Mouse (Mus musculus) MEL (cell line): ENCODE results near the gene Ap2a1. TPM values are rescaled to one million over a fixed set of nuclear protein-coding genes. Genes with fewer than 3 reads are reported as not detected.

Experiments used
- DNase-seq: peaks from one replicate; pipeline ENCODE4 v3.0.0; 2011; ENCODE audit warnings: low read depth, low spot score
- H3K27ac ChIP-seq: 2 replicates; pipeline ENCODE4 v1.5.1; 2012; ENCODE audit warnings: low read depth, mild to moderate bottlenecking, control low read depth, low read length, moderate library complexity; ENCODE audit not compliant: control insufficient read depth
- H3K27me3 ChIP-seq, 2 experiments: fragments of 150-350 bp in 1 of 2; sonication (generic) in 1 of 2; 2 replicates each; pipeline ENCODE4 v1.6.1; 2012; ENCODE audit warnings: low read length in 2 of 2, mild to moderate bottlenecking in 2 of 2, improper control_type of control experiment in 1 of 2, moderate library complexity in 1 of 2; ENCODE audit not compliant: insufficient read depth in 2 of 2, control insufficient read depth in 1 of 2
- H3K36me3 ChIP-seq, 2 experiments: 2 replicates each; pipeline ENCODE4 v1.6.1; 2012 to 2014; ENCODE audit warnings: low read length in 2 of 2, improper control_type of control experiment in 1 of 2, inconsistent platforms in 1 of 2, mild to moderate bottlenecking in 1 of 2; ENCODE audit not compliant: insufficient read depth in 2 of 2, control insufficient read depth in 1 of 2
- H3K4me1 ChIP-seq, 2 experiments: fragments of 150-350 bp in 1 of 2; sonication (generic) in 1 of 2; 2 replicates each; pipeline ENCODE4 v1.6.1; 2012; ENCODE audit warnings: low read length in 2 of 2, improper control_type of control experiment in 1 of 2, mild to moderate bottlenecking in 1 of 2; ENCODE audit not compliant: insufficient read depth in 2 of 2, control insufficient read depth in 1 of 2
- H3K4me3 ChIP-seq, 2 experiments: fragments of 150-350 bp in 1 of 2; sonication (generic) in 1 of 2; 2 replicates each; pipeline ENCODE4 v1.5.1; 2012; ENCODE audit warnings: low read depth in 2 of 2, low read length in 2 of 2, mild to moderate bottlenecking in 2 of 2, moderate library complexity in 2 of 2, control low read depth in 1 of 2, improper control_type of control experiment in 1 of 2; ENCODE audit not compliant: control insufficient read depth in 1 of 2, insufficient read depth in 1 of 2
- H3K79me2 ChIP-seq: 2 replicates; pipeline ENCODE4 v1.6.1; 2012; ENCODE audit warnings: mild to moderate bottlenecking, low read length, moderate library complexity; ENCODE audit not compliant: control insufficient read depth, poor library complexity, insufficient read depth
- H3K9ac ChIP-seq: 2 replicates; pipeline ENCODE4 v1.6.1; 2012; ENCODE audit warnings: low read depth, mild to moderate bottlenecking, control low read depth, low read length, moderate library complexity; ENCODE audit not compliant: control insufficient read depth, poor library complexity, severe bottlenecking
- H3K9me3 ChIP-seq: fragments of 150-350 bp; sonication (generic); replicated peaks from 2 replicates; pipeline ENCODE4 v1.6.1; 2012; ENCODE audit warnings: mild to moderate bottlenecking, low read length, improper control_type of control experiment, moderate library complexity; ENCODE audit not compliant: insufficient read depth
- CTCF ChIP-seq, 3 experiments: IDR thresholded peaks in 2 of 3; conservative IDR thresholded peaks in 1 of 3; 2 replicates each; pipeline ENCODE4 v1.5.1; 2011 to 2012; ENCODE audit warnings: low read length in 3 of 3, low read depth in 2 of 3, mild to moderate bottlenecking in 2 of 3, improper control_type of control experiment in 1 of 3, inconsistent platforms in 1 of 3, mixed read lengths in 1 of 3, moderate library complexity in 1 of 3; ENCODE audit not compliant: control insufficient read depth in 1 of 3, insufficient read depth in 1 of 3, poor library complexity in 1 of 3, severe bottlenecking in 1 of 3
- E2F4 ChIP-seq: IDR thresholded peaks from 2 replicates; pipeline ENCODE4 v1.6.1; 2011; ENCODE audit warnings: low read depth, low read length, improper control_type of control experiment, borderline replicate concordance
- ELF1 ChIP-seq: IDR thresholded peaks from 2 replicates; pipeline ENCODE4 v1.6.1; 2014; ENCODE audit warnings: low read depth, mild to moderate bottlenecking, inconsistent platforms, low read length, improper control_type of control experiment, moderate library complexity
- EP300 ChIP-seq, 2 experiments: IDR thresholded peaks; 2 replicates each; pipeline ENCODE4 v1.6.1; 2011; ENCODE audit warnings: improper control_type of control experiment in 2 of 2, low read length in 2 of 2, low read depth in 1 of 2, mild to moderate bottlenecking in 1 of 2
- ETS1 ChIP-seq: IDR thresholded peaks from 2 replicates; pipeline ENCODE4 v1.6.1; 2012; ENCODE audit warnings: low read depth, mild to moderate bottlenecking, inconsistent platforms, low read length, improper control_type of control experiment, moderate library complexity
- GABPA ChIP-seq: IDR thresholded peaks from 2 replicates; pipeline ENCODE4 v1.6.1; 2012; ENCODE audit warnings: low read depth, mild to moderate bottlenecking, inconsistent platforms, low read length, improper control_type of control experiment, moderate library complexity
- HCFC1 ChIP-seq: IDR thresholded peaks from 2 replicates; pipeline ENCODE4 v1.6.1; 2012; ENCODE audit warnings: low read depth, mild to moderate bottlenecking, inconsistent platforms, low read length, improper control_type of control experiment, moderate library complexity
- MAX ChIP-seq: IDR thresholded peaks from 2 replicates; pipeline ENCODE4 v1.6.1; 2011; ENCODE audit warnings: low read length, improper control_type of control experiment
- MAZ ChIP-seq: IDR thresholded peaks from 2 replicates; pipeline ENCODE4 v1.6.1; 2012; ENCODE audit warnings: low read depth, mild to moderate bottlenecking, inconsistent platforms, low read length, improper control_type of control experiment
- MYB ChIP-seq: IDR thresholded peaks from 2 replicates; pipeline ENCODE4 v1.6.1; 2011; ENCODE audit warnings: mild to moderate bottlenecking, low read depth, low read length, improper control_type of control experiment
- MYC ChIP-seq: IDR thresholded peaks from 2 replicates; pipeline ENCODE4 v1.6.1; 2011; ENCODE audit warnings: low read depth, mild to moderate bottlenecking, low read length, improper control_type of control experiment, moderate library complexity
- NELFE ChIP-seq: IDR thresholded peaks from 2 replicates; pipeline ENCODE4 v1.6.1; 2011; ENCODE audit warnings: low read depth, low read length, improper control_type of control experiment
- NRF1 ChIP-seq: IDR thresholded peaks from 2 replicates; pipeline ENCODE4 v1.6.1; 2014; ENCODE audit warnings: low read depth, mild to moderate bottlenecking, inconsistent platforms, low read length, improper control_type of control experiment, moderate library complexity; ENCODE audit not compliant: poor library complexity, insufficient read depth, severe bottlenecking
- POLR2A ChIP-seq, 2 experiments: IDR thresholded peaks; 2 replicates each; pipeline ENCODE4 v1.6.1; 2011 to 2012; ENCODE audit warnings: low read length in 2 of 2, mild to moderate bottlenecking in 2 of 2, control low read depth in 1 of 2, improper control_type of control experiment in 1 of 2, low read depth in 1 of 2, moderate library complexity in 1 of 2; ENCODE audit not compliant: control insufficient read depth in 1 of 2, insufficient read depth in 1 of 2, poor library complexity in 1 of 2
- POLR2AphosphoS2 ChIP-seq: IDR thresholded peaks from 2 replicates; pipeline ENCODE4 v1.6.1; 2011; ENCODE audit warnings: low read length, improper control_type of control experiment
- POLR2AphosphoS5 ChIP-seq: IDR thresholded peaks from 2 replicates; pipeline ENCODE4 v1.6.1; 2012; ENCODE audit warnings: low read depth, borderline replicate concordance, mild to moderate bottlenecking, inconsistent platforms, low read length, moderate library complexity, mixed read lengths
- RAD21 ChIP-seq: IDR thresholded peaks from 2 replicates; pipeline ENCODE4 v1.6.1; 2011; ENCODE audit warnings: mild to moderate bottlenecking, low read depth, low read length, improper control_type of control experiment
- RCOR1 ChIP-seq: IDR thresholded peaks from 2 replicates; pipeline ENCODE4 v1.6.1; 2012; ENCODE audit warnings: low read depth, mild to moderate bottlenecking, inconsistent platforms, low read length, improper control_type of control experiment
- SIN3A ChIP-seq: IDR thresholded peaks from 2 replicates; pipeline ENCODE4 v1.6.1; 2012; ENCODE audit warnings: low read length, improper control_type of control experiment, inconsistent platforms
- SMC3 ChIP-seq: IDR thresholded peaks from 2 replicates; pipeline ENCODE4 v1.6.1; 2011; ENCODE audit warnings: low read depth, low read length, improper control_type of control experiment
- TAL1 ChIP-seq: IDR thresholded peaks from 2 replicates; pipeline ENCODE4 v1.6.1; 2012; ENCODE audit warnings: mild to moderate bottlenecking, inconsistent platforms, low read length, moderate library complexity, mixed read lengths
- TCF12 ChIP-seq: IDR thresholded peaks from 2 replicates; pipeline ENCODE4 v1.6.1; 2014; ENCODE audit warnings: low read depth, mild to moderate bottlenecking, inconsistent platforms, low read length, improper control_type of control experiment, moderate library complexity
- UBTF ChIP-seq: IDR thresholded peaks from 2 replicates; pipeline ENCODE4 v1.6.1; 2012; ENCODE audit warnings: low read depth, mild to moderate bottlenecking, inconsistent platforms, low read length, improper control_type of control experiment, moderate library complexity, borderline replicate concordance; ENCODE audit not compliant: insufficient read depth
- ZKSCAN1 ChIP-seq: IDR thresholded peaks from 2 replicates; pipeline ENCODE4 v1.6.1; 2012; ENCODE audit warnings: low read depth, mild to moderate bottlenecking, inconsistent platforms, low read length, improper control_type of control experiment, moderate library complexity
- polyA plus RNA-seq, 2 experiments: library from polyadenylated mRNA; stranded (reverse) in 1 of 2; unstranded in 1 of 2; fragments of >175 nt in 1 of 2; fragments of >200 nt in 1 of 2; gene quantifications; 2 replicates each; pipeline versions ENCODE4 v1.2.1 to v1.2.4; 2012; ENCODE audit warnings: low replicate concordance in 2 of 2, low read depth in 1 of 2; ENCODE audit not compliant: insufficient read length in 2 of 2, insufficient read depth in 1 of 2, missing spikeins in 1 of 2
- total RNA-seq: library from RNA; depleted of rRNA; stranded (reverse); fragments of 300-350 nt; gene quantifications from 2 replicates; pipeline ENCODE4 v1.2.3, GENCODE M21; 2012

The Ap2a1 gene
- total and polyA plus RNA-seq, 3 experiments, result 54.0 to 107 (median 73.1) TPM

GRCm38 (mm10) chr7:44974383-44975116, 45.3 kb upstream of the Ap2a1 start, which contains the start of gene Cpt1c (continued):
- TF ChIP-seq POLR2AphosphoS5, result no peak
- TF ChIP-seq NRF1, result peak; percentile 70
- peak; percentile 5; the same call in 1 of the 2 replicates for TF ChIP-seq SMC3
- no peak for TF ChIP-seq MYC
- no peak for TF ChIP-seq ELF1
- peak; percentile 20; the same call in 1 of the 2 replicates for TF ChIP-seq NELFE
- no peak for TF ChIP-seq MAZ
- TF ChIP-seq MYB, result peak; percentile 35; the same call in 1 of the 2 replicates
- TF ChIP-seq MAX, result no peak
- TF ChIP-seq TCF12, result no peak
- TF ChIP-seq SIN3A, result no peak
- peak; percentile 76; the same call in 1 of the 2 replicates for TF ChIP-seq POLR2AphosphoS2
- no peak for TF ChIP-seq RAD21
- no peak for TF ChIP-seq UBTF

GRCm38 (mm10) chr7:44973415-44974130, 44.3 kb upstream of the Ap2a1 start:
- Histone ChIP-seq H3K27ac (no peak overlapping the region), H3K36me3 (peaks cover 0 to 5% of the 10 kb centered on the region in 2 experiments; a peak in 2 of 4 replicates), H3K9ac (no peak overlapping the region), H3K9me3 (no peaks in the 10 kb centered on the region), H3K27me3 (no peaks in the 10 kb centered on the region), H3K4me3 (no peak overlapping the region), H3K4me1 (peaks cover 0 to 8% of the 10 kb centered on the region in 2 experiments; a peak in 1 of 4 replicates), H3K79me2 (no peaks in the 10 kb centered on the region)
- no peak for DNase-seq
- TF ChIP-seq SMC3 (no peak), E2F4 (no peak), EP300 (IDR thresholded peaks at IDR 0.05; ENCODE audit: low read depth in 1 of 2, low read length in 2 of 2) (no peak), POLR2AphosphoS5 (no peak)

GRCm38 (mm10) chr7:44971142-44971541, 41.8 kb upstream of the Ap2a1 start:
- DNase-seq, result no peak
- Histone ChIP-seq H3K4me1 (peaks cover 0 to 8% of the 10 kb centered on the region in 2 experiments; a peak in 1 of 4 replicates), H3K4me3 (no peak overlapping the region), H3K27ac (no peak overlapping the region), H3K79me2 (no peaks in the 10 kb centered on the region), H3K9me3 (no peaks in the 10 kb centered on the region), H3K9ac (no peak overlapping the region), H3K27me3 (no peaks in the 10 kb centered on the region), H3K36me3 (no peaks in the 10 kb centered on the region; a peak in 2 of 4 replicates)
- TF ChIP-seq HCFC1 (no peak), RCOR1 (no peak), CTCF (IDR thresholded peaks at IDR 0.05 in 2 of 3, conservative IDR thresholded peaks at IDR 0.05 in 1 of 3; ENCODE audit: control insufficient read depth in 1 of 3, insufficient read depth in 1 of 3, low read depth in 2 of 3, low read length in 3 of 3, poor library complexity in 1 of 3, severe bottlenecking in 1 of 3) (no peak), NRF1 (no peak), ZKSCAN1 (no peak), MYB (no peak), POLR2A (IDR thresholded peaks at IDR 0.05; ENCODE audit: control insufficient read depth in 1 of 2, insufficient read depth in 1 of 2, low read depth in 1 of 2, low read length in 2 of 2, poor library complexity in 1 of 2) (no peak), ETS1 (no peak), GABPA (no peak), TAL1 (no peak)
